Mouse (Mus musculus) kidney, adult 2 months (tissue): ENCODE measurements around the gene Clca3b. TPM values are rescaled to one million over a fixed set of nuclear protein-coding genes. Genes with fewer than 3 reads are reported as not detected.
"Not testable (repeated sequence)": the region's sequence is repeated elsewhere in the genome, so short reads cannot be mapped to it uniquely, and the experiment has no call there.

Experiments
- DNase-seq: peaks from one replicate; pipeline ENCODE4 v3.0.0; 2021
- H3K27ac ChIP-seq: fragments of 200-500 bp; 2 replicates; pipeline ENCODE4 v1.5.1; 2012; ENCODE audit warnings: low read depth, low read length, control low read depth, inconsistent platforms; ENCODE audit not compliant: insufficient read depth
- H3K27me3 ChIP-seq: fragments of 200-500 bp; replicated peaks from 2 replicates; pipeline ENCODE4 v1.6.1; 2012; ENCODE audit warnings: mild to moderate bottlenecking, moderate library complexity, low read length, inconsistent platforms; ENCODE audit not compliant: control insufficient read depth, insufficient read depth
- H3K36me3 ChIP-seq: fragments of 200-500 bp; 2 replicates; pipeline ENCODE4 v1.6.1; 2012; ENCODE audit warnings: mild to moderate bottlenecking, moderate library complexity, low read length, inconsistent platforms; ENCODE audit not compliant: control insufficient read depth, insufficient read depth
- H3K4me1 ChIP-seq: fragments of 200-500 bp; 2 replicates; pipeline ENCODE4 v1.6.1; 2011; ENCODE audit warnings: low read length; ENCODE audit not compliant: control insufficient read depth, insufficient read depth
- H3K4me3 ChIP-seq: fragments of 200-500 bp; 2 replicates; pipeline ENCODE4 v1.5.1; 2011; ENCODE audit warnings: mild to moderate bottlenecking, low read depth, low read length, control low read depth; ENCODE audit not compliant: insufficient read depth
- CTCF ChIP-seq: fragments of 200-500 bp; conservative IDR thresholded peaks from 2 replicates; pipeline ENCODE4 v1.5.1; 2011; ENCODE audit warnings: low read depth, mild to moderate bottlenecking, control low read depth, low read length, moderate library complexity, mixed read lengths; ENCODE audit not compliant: insufficient read depth, insufficient read length
- POLR2A ChIP-seq: fragments of 200-500 bp; IDR thresholded peaks from one replicate; pipeline ENCODE4 v1.6.1; 2011; ENCODE audit warnings: low read depth, low read length, control low read depth
- WGBS: fragments of 180-500 bp; shearing (Covaris S2); methylation state at CpG from one replicate; pipeline ENCODE4 v1.1.7; 2018; 5-methylcytosine and 5-hydroxymethylcytosine counted together
- polyA plus RNA-seq: library from polyadenylated mRNA; depleted of rRNA; stranded (reverse); fragments of >200 nt; gene quantifications from 2 replicates; pipeline ENCODE4 v1.2.3, GENCODE M21; 2012

The Clca3b gene
- polyA plus RNA-seq, 1 experiment, result not detected

DNA sequence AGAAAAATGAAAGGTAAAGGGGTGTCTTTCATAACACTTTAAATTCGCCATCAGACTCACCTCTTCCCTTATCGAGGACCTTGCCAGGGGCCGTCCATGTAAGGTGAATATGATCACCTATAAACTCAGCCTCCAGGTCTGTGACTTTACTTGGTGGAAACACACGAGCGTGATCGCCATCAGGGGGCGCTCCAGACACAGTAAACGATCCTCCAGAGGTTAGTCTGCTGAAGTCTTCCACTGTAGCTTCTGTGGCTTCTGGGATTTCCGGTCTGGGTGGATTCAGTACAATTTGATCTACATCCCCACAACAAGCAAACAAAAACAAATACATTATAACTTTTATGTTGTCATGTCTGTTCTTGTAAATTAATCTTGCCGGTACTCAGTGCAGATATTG is 24.0 kb downstream of the Clca3b start:
- H3K36me3 ChIP-seq, result no peaks in the 10 kb centered on the region
- TF ChIP-seq CTCF, result peak; percentile 78
- TF ChIP-seq POLR2A, result no peak
- H3K27ac ChIP-seq, result no peak overlapping the region
- H3K4me3 ChIP-seq, result no peak overlapping the region
- peak; percentile 77 for DNase-seq
- H3K27me3 ChIP-seq, result no peaks in the 10 kb centered on the region
- H3K4me1 ChIP-seq, result no peaks in the 10 kb centered on the region
- WGBS, result 9% methylated on average over 10 of the region's 10 CpGs

DNA sequence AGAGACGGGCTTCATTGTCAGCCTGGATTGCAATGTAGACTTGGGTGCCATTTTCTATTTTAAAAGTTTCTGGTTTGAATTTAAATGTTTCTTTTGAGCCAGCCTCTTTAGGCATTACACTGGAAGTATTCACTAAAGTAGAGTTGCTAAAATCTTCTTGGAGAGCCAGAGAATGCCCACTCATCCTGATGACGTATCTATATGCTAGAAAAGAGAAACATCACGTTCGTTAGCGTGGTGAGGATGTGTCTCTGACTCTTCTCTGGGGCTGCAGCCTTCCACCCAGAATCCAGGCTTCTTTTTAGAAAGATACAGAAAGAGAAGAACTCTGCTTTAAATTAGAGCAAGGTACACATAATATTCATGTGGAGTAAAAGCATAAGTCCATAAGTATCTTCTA is 25.8 kb downstream of the Clca3b start:
- 85% methylated on average over 5 of the region's 5 CpGs for WGBS

DNA sequence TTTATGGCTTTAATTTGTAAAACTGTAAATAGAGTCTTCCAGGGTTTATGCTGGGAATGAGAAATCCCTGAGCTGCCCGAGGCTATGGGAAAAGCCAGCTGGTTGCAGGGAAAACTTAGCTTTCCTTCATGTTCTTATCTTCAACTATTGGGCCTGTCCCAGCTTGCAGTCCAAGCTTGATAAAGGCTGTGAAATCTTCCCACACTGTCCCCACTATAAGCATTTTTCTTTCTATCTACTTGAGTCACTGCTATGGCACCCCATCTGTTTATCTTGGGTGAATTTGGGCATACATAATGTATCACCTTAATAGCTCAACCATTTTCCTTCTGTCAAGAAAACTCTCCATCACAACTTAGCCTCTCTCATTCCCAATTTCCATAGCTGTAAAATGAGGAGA is 28.5 kb downstream of the Clca3b start:
- Histone ChIP-seq H3K27ac (no peak overlapping the region), H3K4me3 (no peak overlapping the region), H3K27me3 (no peaks in the 10 kb centered on the region), H3K4me1 (no peaks in the 10 kb centered on the region), H3K36me3 (no peaks in the 10 kb centered on the region)
- no peak for DNase-seq
- 52% methylated on average over 1 of the region's 1 CpGs for WGBS
- TF ChIP-seq POLR2A (no peak), CTCF (no peak)

More for the DNA sequence above, 25.8 kb downstream of the Clca3b start:
- Histone ChIP-seq H3K27me3 (no peaks in the 10 kb centered on the region), H3K36me3 (no peaks in the 10 kb centered on the region), H3K27ac (no peak overlapping the region), H3K4me3 (no peak overlapping the region), H3K4me1 (no peaks in the 10 kb centered on the region)
- TF ChIP-seq POLR2A, result no peak
- TF ChIP-seq CTCF, result no peak
- DNase-seq, result no peak

DNA sequence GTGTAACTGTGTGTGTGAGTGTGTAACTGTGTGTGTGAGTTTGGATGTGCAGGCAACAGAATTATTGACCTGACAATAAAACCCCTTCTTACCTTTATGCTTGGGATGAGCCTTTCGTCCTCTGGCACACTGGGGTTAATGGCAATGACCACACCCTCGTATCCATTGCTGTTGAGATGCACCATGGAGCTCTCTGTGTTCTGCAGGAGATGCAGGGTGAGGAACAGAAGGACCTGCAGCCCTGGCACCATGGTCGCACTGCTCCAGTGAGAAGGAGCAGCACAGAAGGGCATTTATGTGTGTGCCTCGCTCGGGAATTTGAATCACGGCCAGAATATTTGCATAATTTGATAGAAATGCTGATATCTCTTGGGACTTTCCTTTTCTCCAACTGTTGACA is 29.9 kb downstream of the Clca3b start, which contains the start of gene Clca3a2:
Gene Clca3a2, minus strand, starts transcription at position 276 of the 400 bp plus-strand sequence.
- not testable (repeated sequence) for H3K4me1 ChIP-seq, H3K27ac ChIP-seq, H3K4me3 ChIP-seq, H3K27me3 ChIP-seq, DNase-seq, H3K36me3 ChIP-seq
- WGBS, result 71% methylated on average over 6 of the region's 6 CpGs

DNA sequence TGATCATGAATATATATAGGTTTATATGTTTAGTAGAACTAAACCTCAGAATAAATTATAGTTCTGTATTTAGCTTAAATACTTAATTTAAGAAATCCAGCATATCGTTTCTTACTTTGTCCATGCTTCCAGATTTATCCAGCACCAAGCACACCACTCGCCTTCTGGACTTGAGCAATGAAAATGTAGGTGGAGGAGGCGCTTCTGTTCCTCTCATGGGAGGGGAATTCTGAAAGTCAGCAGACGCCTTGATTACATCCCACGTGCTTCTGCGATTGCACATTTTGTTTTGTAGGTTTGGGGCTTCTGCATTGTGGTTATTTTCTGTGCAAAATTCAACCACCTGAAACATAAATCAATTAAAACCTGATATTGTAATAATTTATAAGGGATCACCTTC is 35.8 kb downstream of the Clca3b start:
- H3K4me3 ChIP-seq, DNase-seq, H3K36me3 ChIP-seq, H3K27me3 ChIP-seq, H3K4me1 ChIP-seq, H3K27ac ChIP-seq: not testable (repeated sequence)
- 80% methylated on average over 6 of the region's 6 CpGs for WGBS

DNA sequence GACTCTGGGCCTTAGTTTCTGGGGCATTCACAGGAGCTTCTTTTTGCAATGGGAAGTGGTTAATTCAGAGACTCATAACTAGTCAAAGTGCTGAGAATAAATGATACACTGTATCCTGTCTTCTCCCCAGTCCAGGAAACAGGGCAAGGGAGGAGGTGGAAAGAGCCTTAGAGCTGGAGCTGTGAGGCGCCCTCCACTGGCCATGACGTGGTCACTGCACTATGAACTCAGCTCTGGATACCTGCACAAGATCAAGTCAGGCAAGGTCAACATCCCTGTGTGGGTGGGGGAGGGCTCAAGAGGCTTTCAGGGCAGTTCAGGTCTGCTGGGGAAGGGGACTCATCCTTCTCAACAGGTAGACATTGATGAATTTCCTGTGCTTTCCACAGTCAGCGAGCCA is 37.3 kb downstream of the Clca3b start:
- no peak for DNase-seq

DNA sequence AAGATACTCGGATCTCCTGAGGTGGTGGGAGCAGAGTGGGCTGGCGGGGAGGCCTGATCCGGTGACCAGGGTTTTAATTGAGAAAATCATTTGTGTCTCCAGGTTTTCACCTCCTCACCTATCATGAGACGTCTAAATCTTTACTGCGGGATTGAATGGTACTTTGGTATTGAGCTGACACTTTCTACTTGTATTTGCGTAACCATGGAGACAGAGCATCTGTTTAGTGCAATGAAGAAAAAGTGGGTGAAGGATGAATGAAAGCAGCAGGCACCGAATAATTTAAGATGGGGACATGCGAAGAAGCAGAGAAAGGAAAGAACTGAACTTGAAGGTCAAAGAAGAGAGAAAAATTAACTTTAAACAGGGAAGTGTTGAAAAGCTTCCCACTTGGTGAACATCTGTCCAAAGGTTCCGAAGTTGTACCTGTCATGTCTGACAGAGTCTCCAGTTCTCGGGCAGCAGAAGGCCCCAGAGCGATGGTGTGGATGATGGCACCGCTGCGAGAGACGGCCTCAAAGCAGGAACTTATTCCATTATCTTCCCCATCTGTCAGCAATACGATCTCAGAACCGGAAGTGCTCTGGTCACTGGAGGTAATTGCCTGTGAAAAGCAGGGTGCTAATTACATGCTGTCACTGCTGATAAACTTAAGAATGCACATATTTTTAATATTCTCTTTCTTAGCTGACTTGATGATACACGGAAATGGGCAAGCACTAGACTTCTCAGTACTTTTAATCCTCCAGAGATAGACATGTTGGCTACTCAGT is 40.8 kb downstream of the Clca3b start:
- not testable (repeated sequence) for H3K27me3 ChIP-seq, H3K27ac ChIP-seq, H3K4me1 ChIP-seq, H3K4me3 ChIP-seq, H3K36me3 ChIP-seq, DNase-seq
- 54% methylated on average over 16 of the region's 17 CpGs for WGBS

More for the DNA sequence above, 37.3 kb downstream of the Clca3b start:
- no peak overlapping the region for H3K4me3 ChIP-seq
- H3K27ac ChIP-seq, result no peak overlapping the region
- H3K36me3 ChIP-seq, result no peaks in the 10 kb centered on the region
- no peaks in the 10 kb centered on the region for H3K27me3 ChIP-seq
- no peak for TF ChIP-seq POLR2A
- 0 out of 2 replicates have a peak, but pooled peaks have one; percentile 22 for TF ChIP-seq CTCF
- WGBS, result 49% methylated on average over 3 of the region's 3 CpGs
- no peaks in the 10 kb centered on the region for H3K4me1 ChIP-seq

DNA sequence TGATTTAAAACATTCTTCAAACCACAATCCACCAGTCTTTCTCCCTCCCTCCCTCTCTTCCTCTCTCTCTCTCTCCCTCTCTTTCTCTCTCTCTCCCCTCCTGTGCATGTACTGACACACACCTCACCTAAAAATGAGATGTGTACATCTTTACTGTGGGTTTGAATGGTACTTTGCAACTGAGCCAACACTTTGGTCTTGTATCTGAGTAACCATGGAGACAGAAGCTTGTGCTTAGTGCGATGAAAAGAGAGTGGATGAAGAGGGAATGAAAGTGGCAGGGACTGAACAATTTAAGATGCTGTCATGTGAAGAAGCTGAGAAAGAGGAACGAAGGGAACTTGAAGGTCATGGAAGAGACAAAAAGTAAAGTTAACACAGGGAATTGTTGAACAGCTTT is 42.5 kb downstream of the Clca3b start:
- H3K27ac ChIP-seq, H3K27me3 ChIP-seq, DNase-seq, H3K4me1 ChIP-seq, H3K4me3 ChIP-seq, H3K36me3 ChIP-seq: not testable (repeated sequence)
- 75% methylated on average over 2 of the region's 2 CpGs for WGBS
